Mouse (Mus musculus) CH12.LX (cell line): ENCODE results near the gene B3gat1. TPM values are rescaled to one million over a fixed set of nuclear protein-coding genes. Genes with fewer than 3 reads are reported as not detected.

Experiments
- DNase-seq: peaks from one replicate; pipeline ENCODE4 v3.0.0-alpha.2; 2013; ENCODE audit errors: extremely low read depth
- H3K27ac ChIP-seq: 2 replicates; pipeline ENCODE4 v1.5.1; 2012; ENCODE audit warnings: low read depth, mild to moderate bottlenecking, control low read depth, moderate library complexity; ENCODE audit not compliant: insufficient read depth
- H3K27me3 ChIP-seq: replicated peaks from 2 replicates; pipeline ENCODE3; 2012; ENCODE audit warnings: inconsistent platforms
- H3K36me3 ChIP-seq, 2 experiments: replicated peaks in 1 of 2; 2 replicates each; pipeline versions ENCODE3 to v1.6.1; 2012; ENCODE audit warnings: inconsistent platforms in 1 of 2, low read length in 1 of 2, mild to moderate bottlenecking in 1 of 2, mixed read lengths in 1 of 2, moderate library complexity in 1 of 2; ENCODE audit not compliant: control insufficient read depth in 1 of 2, insufficient read depth in 1 of 2
- H3K4me1 ChIP-seq, 2 experiments: 2 replicates each; pipeline ENCODE4 v1.6.1; 2012; ENCODE audit warnings: inconsistent platforms in 1 of 2, moderate library complexity in 1 of 2; ENCODE audit not compliant: insufficient read depth in 2 of 2, control insufficient read depth in 1 of 2
- H3K4me2 ChIP-seq: 2 replicates; pipeline ENCODE4 v1.6.1; 2012; ENCODE audit warnings: low read depth, mild to moderate bottlenecking, control low read depth; ENCODE audit not compliant: poor library complexity, insufficient read depth, severe bottlenecking
- H3K4me3 ChIP-seq, 3 experiments: fragments of 150-350 bp in 1 of 3; sonication (generic) in 1 of 3; replicated peaks in 1 of 3; 2 replicates each; pipeline versions ENCODE3 to v1.5.1; 2011 to 2012; ENCODE audit warnings: low read depth in 2 of 3, low read length in 2 of 3, mild to moderate bottlenecking in 2 of 3, moderate library complexity in 2 of 3, control low read depth in 1 of 3, improper control_type of control experiment in 1 of 3, inconsistent platforms in 1 of 3, mixed read lengths in 1 of 3; ENCODE audit not compliant: poor library complexity in 1 of 3
- H3K79me2 ChIP-seq: replicated peaks from 2 replicates; pipeline ENCODE4 v1.6.1; 2012; ENCODE audit warnings: mild to moderate bottlenecking, moderate library complexity; ENCODE audit not compliant: control insufficient read depth, poor library complexity, insufficient read depth, severe bottlenecking; ENCODE audit errors: extremely low read depth
- H3K9ac ChIP-seq: 2 replicates; pipeline ENCODE4 v1.6.1; 2012; ENCODE audit warnings: low read depth, mild to moderate bottlenecking, control low read depth, moderate library complexity; ENCODE audit not compliant: insufficient read depth
- H3K9me3 ChIP-seq: replicated peaks from 2 replicates; pipeline ENCODE3; 2012; ENCODE audit warnings: low read length, inconsistent platforms, mixed read lengths
- BHLHE40 ChIP-seq: IDR thresholded peaks from 2 replicates; pipeline ENCODE4 v1.6.1; 2011; ENCODE audit warnings: mild to moderate bottlenecking, low read depth, low read length, improper control_type of control experiment
- CHD2 ChIP-seq: IDR thresholded peaks from 2 replicates; pipeline ENCODE4 v1.6.1; 2011; ENCODE audit warnings: low read length, improper control_type of control experiment
- CTCF ChIP-seq, 2 experiments: IDR thresholded peaks in 1 of 2; conservative IDR thresholded peaks in 1 of 2; 2 replicates each; pipeline ENCODE4 v1.5.1; 2011 to 2012; ENCODE audit warnings: low read depth in 2 of 2, low read length in 2 of 2, improper control_type of control experiment in 1 of 2, inconsistent platforms in 1 of 2, mild to moderate bottlenecking in 1 of 2, moderate library complexity in 1 of 2
- ELF1 ChIP-seq: IDR thresholded peaks from 2 replicates; pipeline ENCODE4 v1.6.1; 2014; ENCODE audit warnings: low read depth, mild to moderate bottlenecking, inconsistent platforms, low read length, improper control_type of control experiment
- GABPA ChIP-seq: IDR thresholded peaks from 2 replicates; pipeline ENCODE4 v1.6.1; 2012; ENCODE audit warnings: low read depth, low read length, improper control_type of control experiment, inconsistent platforms; ENCODE audit not compliant: insufficient replicate concordance
- JUN ChIP-seq: IDR thresholded peaks from 2 replicates; pipeline ENCODE4 v1.6.1; 2011; ENCODE audit warnings: low read depth, mild to moderate bottlenecking, low read length, improper control_type of control experiment, moderate library complexity; ENCODE audit not compliant: insufficient read depth
- JUND ChIP-seq: conservative IDR thresholded peaks from 2 replicates; pipeline ENCODE4 v1.6.1; 2011; ENCODE audit warnings: low read depth, low read length, improper control_type of control experiment
- KAT2A ChIP-seq: IDR thresholded peaks from 2 replicates; pipeline ENCODE4 v1.6.1; 2012; ENCODE audit warnings: low read length, improper control_type of control experiment, inconsistent platforms; ENCODE audit not compliant: insufficient replicate concordance
- MAFK ChIP-seq: IDR thresholded peaks from 2 replicates; pipeline ENCODE4 v1.6.1; 2011; ENCODE audit warnings: low read length, improper control_type of control experiment; ENCODE audit not compliant: insufficient replicate concordance
- MAZ ChIP-seq: IDR thresholded peaks from 2 replicates; pipeline ENCODE4 v1.6.1; 2012; ENCODE audit warnings: low read depth, mild to moderate bottlenecking, inconsistent platforms, low read length, improper control_type of control experiment, moderate library complexity
- MEF2A ChIP-seq: IDR thresholded peaks from 2 replicates; pipeline ENCODE4 v1.6.1; 2014; ENCODE audit warnings: low read depth, mild to moderate bottlenecking, inconsistent platforms, low read length, improper control_type of control experiment, borderline replicate concordance
- MXI1 ChIP-seq: IDR thresholded peaks from 2 replicates; pipeline ENCODE4 v1.6.1; 2011; ENCODE audit warnings: mild to moderate bottlenecking, low read depth, low read length, improper control_type of control experiment
- MYC ChIP-seq: IDR thresholded peaks from 2 replicates; pipeline ENCODE4 v1.6.1; 2011; ENCODE audit warnings: low read depth, mild to moderate bottlenecking, improper control_type of control experiment, low read length
- NRF1 ChIP-seq: IDR thresholded peaks from 2 replicates; pipeline ENCODE4 v1.6.1; 2014; ENCODE audit warnings: low read depth, mild to moderate bottlenecking, inconsistent platforms, low read length, improper control_type of control experiment, moderate library complexity
- PAX5 ChIP-seq: IDR thresholded peaks from 2 replicates; pipeline ENCODE4 v1.6.1; 2012; ENCODE audit warnings: low read length, inconsistent platforms, mixed read lengths
- RAD21 ChIP-seq: IDR thresholded peaks from 2 replicates; pipeline ENCODE4 v1.6.1; 2011; ENCODE audit warnings: low read depth, mild to moderate bottlenecking, low read length, improper control_type of control experiment, moderate library complexity
- SIN3A ChIP-seq: IDR thresholded peaks from 2 replicates; pipeline ENCODE4 v1.6.1; 2012; ENCODE audit warnings: low read length, improper control_type of control experiment, inconsistent platforms
- SMC3 ChIP-seq: IDR thresholded peaks from 2 replicates; pipeline ENCODE4 v1.6.1; 2011; ENCODE audit warnings: low read depth, low read length, improper control_type of control experiment
- TBP ChIP-seq: conservative IDR thresholded peaks from 2 replicates; pipeline ENCODE4 v1.6.1; 2011; ENCODE audit warnings: low read depth, low read length, improper control_type of control experiment
- TCF12 ChIP-seq: IDR thresholded peaks from 2 replicates; pipeline ENCODE4 v1.6.1; 2014; ENCODE audit warnings: low read depth, mild to moderate bottlenecking, inconsistent platforms, low read length, improper control_type of control experiment
- UBTF ChIP-seq: IDR thresholded peaks from 2 replicates; pipeline ENCODE4 v1.6.1; 2012; ENCODE audit warnings: low read depth, mild to moderate bottlenecking, inconsistent platforms, low read length, improper control_type of control experiment, moderate library complexity
- USF1 ChIP-seq: IDR thresholded peaks from 2 replicates; pipeline ENCODE4 v1.6.1; 2014; ENCODE audit warnings: low read depth, mild to moderate bottlenecking, inconsistent platforms, low read length, improper control_type of control experiment
- USF2 ChIP-seq: conservative IDR thresholded peaks from 2 replicates; pipeline ENCODE4 v1.6.1; 2011; ENCODE audit warnings: low read depth, low read length, improper control_type of control experiment
- ZC3H11A ChIP-seq: IDR thresholded peaks from 2 replicates; pipeline ENCODE4 v1.6.1; 2012; ENCODE audit warnings: low read depth, mild to moderate bottlenecking, inconsistent platforms, low read length, improper control_type of control experiment
- ZKSCAN1 ChIP-seq: IDR thresholded peaks from 2 replicates; pipeline ENCODE4 v1.6.1; 2012; ENCODE audit warnings: low read depth, inconsistent platforms, low read length, improper control_type of control experiment, borderline replicate concordance
- ZMIZ1 ChIP-seq: IDR thresholded peaks from 2 replicates; pipeline ENCODE4 v1.6.1; 2012; ENCODE audit warnings: low read depth, mild to moderate bottlenecking, inconsistent platforms, low read length, improper control_type of control experiment
- ZNF384 ChIP-seq: IDR thresholded peaks from 2 replicates; pipeline ENCODE4 v1.6.1; 2012; ENCODE audit warnings: low read depth, low read length, improper control_type of control experiment, inconsistent platforms
- dilution Hi-C: fragments of 300-500 bp; cut with MboI; formaldehyde crosslinking; loops from 2 replicates; pipeline ENCODE4 v1.14.3; 2020; ENCODE audit warnings: low sequenced_read_pairs; ENCODE audit not compliant: extremely low pct_unique_long_range_greater_than_20kb, extremely low pct_ligation_motif_present
- in situ Hi-C: fragments of 300-500 bp; cut with MboI; formaldehyde crosslinking; loops from 3 replicates; pipeline ENCODE4 v1.14.3; 2019; ENCODE audit warnings: low sequenced_read_pairs, low pct_ligation_motif_present, low pct_unique_long_range_greater_than_20kb, mixed read lengths
- polyA plus RNA-seq: library from polyadenylated mRNA; unstranded; fragments of >175 nt; gene quantifications from 2 replicates; pipeline ENCODE4 v1.2.1, GENCODE M21; 2012; ENCODE audit warnings: low read depth; ENCODE audit not compliant: insufficient read length
- total RNA-seq, 2 experiments: library from RNA; depleted of rRNA; stranded (reverse); fragments of 300-350 nt in 1 of 2; fragments of >200 nt in 1 of 2; gene quantifications; 2 replicates each; pipeline ENCODE4 v1.2.3; 2012 to 2014

Gene B3gat1
- total and polyA plus RNA-seq, 3 experiments, result not detected

DNA sequence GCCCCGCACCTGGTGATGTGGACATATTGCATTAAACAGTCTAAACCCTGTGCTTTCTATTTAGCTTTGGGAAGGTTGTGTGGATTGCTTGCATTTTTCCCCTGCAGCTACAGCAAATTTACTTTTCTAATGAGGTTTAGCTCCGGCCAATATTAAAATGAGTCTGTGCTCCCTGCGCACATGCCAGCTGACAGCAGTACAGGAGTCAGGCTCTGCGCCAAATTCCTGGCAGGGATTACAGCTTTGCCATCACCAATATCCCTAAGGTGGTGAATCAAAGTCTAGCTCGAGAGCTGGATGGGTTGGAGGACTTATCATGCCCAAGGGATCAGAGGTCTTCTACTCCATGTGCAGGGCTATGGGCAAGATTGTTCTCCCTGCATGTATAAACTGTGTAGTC, 3.6 kb downstream of the B3gat1 start:
- in situ Hi-C loops, result no loop called here
- H3K27me3 ChIP-seq, result no peaks in the 10 kb centered on the region

DNA sequence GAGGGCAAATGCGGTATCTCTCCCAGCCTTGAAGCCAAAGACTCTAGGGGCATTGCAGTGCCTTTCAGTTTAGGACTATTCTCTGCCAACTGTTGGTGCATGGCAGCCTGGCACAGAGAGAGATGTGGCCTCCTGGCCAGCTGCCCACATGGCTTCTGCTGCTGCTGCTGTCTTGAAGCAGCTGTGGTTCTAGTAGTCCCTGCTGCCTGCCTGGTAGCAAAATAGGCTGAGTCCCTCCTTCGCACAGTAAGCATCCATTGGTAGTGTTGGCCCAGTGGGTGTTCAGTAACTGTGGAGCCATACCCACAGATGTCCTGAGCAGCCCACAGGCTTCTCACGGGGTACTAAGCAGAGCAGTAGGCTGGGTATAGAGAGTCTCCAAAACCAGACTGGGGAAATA, 9.3 kb downstream of the B3gat1 start:
- H3K9me3 ChIP-seq, result no peaks in the 10 kb centered on the region
- TF ChIP-seq GABPA (no peak), ZC3H11A (no peak), JUN (no peak), UBTF (no peak), ELF1 (no peak), TBP (no peak), SIN3A (no peak), MXI1 (no peak), MEF2A (no peak), ZMIZ1 (no peak), USF2 (no peak), NRF1 (no peak), TCF12 (no peak), KAT2A (no peak), RAD21 (no peak), SMC3 (no peak), CTCF (conservative IDR thresholded peaks at IDR 0.05 in 1 of 2, IDR thresholded peaks at IDR 0.05 in 1 of 2; ENCODE audit: low read depth in 2 of 2, low read length in 2 of 2) (no peak), MYC (no peak)
- no peaks in the 10 kb centered on the region for H3K36me3 ChIP-seq
- in situ Hi-C loops (no loop called here), dilution Hi-C loops (no loop called here)
- no peaks in the 10 kb centered on the region for H3K4me1 ChIP-seq
- no peaks in the 10 kb centered on the region for H3K79me2 ChIP-seq
- H3K9ac ChIP-seq, result no peak overlapping the region
- DNase-seq, result no peak
- H3K4me2 ChIP-seq, result no peak overlapping the region
- no peak overlapping the region for H3K27ac ChIP-seq
- H3K27me3 ChIP-seq, result no peaks in the 10 kb centered on the region
- no peak overlapping the region for H3K4me3 ChIP-seq

More for the DNA sequence above, 3.6 kb downstream of the B3gat1 start:
- Histone ChIP-seq H3K4me3 (no peak overlapping the region), H3K9ac (no peak overlapping the region), H3K9me3 (peaks cover 5% of the 10 kb centered on the region), H3K36me3 (no peaks in the 10 kb centered on the region), H3K4me2 (no peak overlapping the region), H3K79me2 (no peaks in the 10 kb centered on the region), H3K27ac (no peak overlapping the region), H3K4me1 (no peaks in the 10 kb centered on the region)
- DNase-seq, result no peak
- TF ChIP-seq PAX5 (no peak), SMC3 (no peak), ELF1 (no peak), GABPA (no peak), USF1 (no peak), ZKSCAN1 (no peak), USF2 (no peak), MAZ (no peak), ZNF384 (no peak), NRF1 (no peak), BHLHE40 (no peak), MAFK (no peak), CHD2 (no peak), UBTF (no peak), JUND (no peak)
- dilution Hi-C loops, result no loop called here
